Mouse (Mus musculus): ENCODE results near the gene Abhd17c. TPM values are rescaled to one million over a fixed set of nuclear protein-coding genes. Genes with fewer than 3 reads are reported as not detected.

Gene Abhd17c
- polyA plus RNA-seq, 1 experiment from 2014 or later, result 34.1 TPM

GRCm38 (mm10) chr7:84115385-84115784 lies 36.3 kb downstream of the Abhd17c start:
- Histone ChIP-seq H3K9ac (no peak overlapping the region), H3K4me2 (no peak overlapping the region), H3K9me3 (no peaks in the 10 kb centered on the region), H3K36me3 (peaks cover 2% of the 10 kb centered on the region; the same call in 1 of the 2 replicates), H3K4me1 (peaks cover 13% of the 10 kb centered on the region), H3K27ac (no peak overlapping the region), H3K4me3 (no peak overlapping the region), H3K27me3 (no peaks in the 10 kb centered on the region)
- 65% methylated on average over 2 of the region's 2 CpGs for WGBS
- no peak for ATAC-seq (ENCODE audit: insufficient number of reproducible peaks, low FRiP score, low TSS enrichment, low read depth)

- peaks cover 7% of the 10 kb centered on the region; the same call in 1 of the 2 replicates for H3K36me3 ChIP-seq
- no peak for ATAC-seq (ENCODE audit: insufficient number of reproducible peaks, low FRiP score, low TSS enrichment, low read depth)
- H3K27me3 ChIP-seq, result no peaks in the 10 kb centered on the region
- no peak overlapping the region for H3K9ac ChIP-seq
- WGBS, result 50% methylated on average over 3 of the region's 3 CpGs
- peaks cover 11% of the 10 kb centered on the region for H3K4me1 ChIP-seq
- H3K9me3 ChIP-seq, result no peaks in the 10 kb centered on the region
- H3K27ac ChIP-seq, result no peak overlapping the region
- H3K4me2 ChIP-seq, result no peak overlapping the region
- H3K4me3 ChIP-seq, result no peak overlapping the region
Observed at GRCm38 (mm10) chr7:84114775-84115174, 36.9 kb downstream of the Abhd17c start.

DNA sequence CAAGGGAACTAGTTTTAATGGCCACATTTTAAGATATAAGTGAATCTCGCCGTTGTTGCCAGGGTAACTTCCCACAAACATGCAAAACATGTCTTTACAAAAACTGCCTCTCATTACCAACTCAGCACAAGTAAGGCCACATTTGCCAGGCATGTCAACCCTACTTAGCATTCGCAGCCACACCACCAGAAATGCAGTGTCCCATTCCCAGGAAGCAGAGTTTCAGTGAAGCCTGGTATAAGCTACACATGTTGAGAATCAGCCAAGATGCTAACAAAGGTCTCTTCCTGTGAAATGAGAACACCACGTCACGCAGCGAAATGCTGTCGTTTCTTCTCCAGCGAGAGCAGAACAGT lies 38.7 kb downstream of the Abhd17c start:
- Histone ChIP-seq H3K4me3 (no peak overlapping the region), H3K27ac (no peak overlapping the region), H3K9me3 (no peaks in the 10 kb centered on the region), H3K9ac (no peak overlapping the region), H3K4me2 (no peak overlapping the region), H3K4me1 (peaks cover 8% of the 10 kb centered on the region), H3K36me3 (peaks cover 17% of the 10 kb centered on the region), H3K27me3 (no peaks in the 10 kb centered on the region)
- 78% methylated on average over 8 of the region's 8 CpGs for WGBS
- ATAC-seq (ENCODE audit: insufficient number of reproducible peaks, low FRiP score, low TSS enrichment, low read depth), result no peak

DNA sequence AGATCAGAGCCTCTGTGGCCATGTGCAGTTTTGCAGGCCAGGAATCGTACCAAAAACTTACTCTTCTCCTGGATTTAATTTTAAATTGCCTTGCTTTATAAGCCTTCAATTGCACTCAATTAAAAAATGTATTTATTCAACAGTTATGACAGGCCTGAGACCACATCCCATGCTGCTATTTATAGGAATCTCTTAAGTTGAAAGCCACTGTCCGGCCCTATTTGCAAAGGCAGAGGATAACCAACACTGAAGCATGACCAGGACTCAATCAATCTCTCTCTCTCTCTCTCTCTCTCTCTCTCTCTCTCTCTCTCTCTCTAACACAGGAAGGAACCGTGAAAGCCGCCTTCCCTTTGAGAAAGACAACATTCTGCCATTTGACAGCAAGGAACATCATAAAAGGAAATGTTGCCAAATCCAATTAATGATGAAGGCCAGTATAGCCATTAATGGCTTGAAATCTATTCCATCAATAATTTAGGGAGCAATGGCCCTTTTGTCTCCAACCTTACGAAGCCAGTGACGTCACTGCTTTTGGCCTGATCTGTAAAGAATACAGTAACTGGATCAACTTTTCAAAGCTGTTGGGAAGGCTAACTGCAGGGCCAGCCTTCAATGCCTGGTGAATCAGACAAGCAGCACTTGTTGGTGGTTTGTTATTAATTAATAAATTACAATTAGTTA lies 39.2 kb downstream of the Abhd17c start:
- no peak overlapping the region for H3K9ac ChIP-seq
- 75% methylated on average over 6 of the region's 6 CpGs for WGBS

DNA sequence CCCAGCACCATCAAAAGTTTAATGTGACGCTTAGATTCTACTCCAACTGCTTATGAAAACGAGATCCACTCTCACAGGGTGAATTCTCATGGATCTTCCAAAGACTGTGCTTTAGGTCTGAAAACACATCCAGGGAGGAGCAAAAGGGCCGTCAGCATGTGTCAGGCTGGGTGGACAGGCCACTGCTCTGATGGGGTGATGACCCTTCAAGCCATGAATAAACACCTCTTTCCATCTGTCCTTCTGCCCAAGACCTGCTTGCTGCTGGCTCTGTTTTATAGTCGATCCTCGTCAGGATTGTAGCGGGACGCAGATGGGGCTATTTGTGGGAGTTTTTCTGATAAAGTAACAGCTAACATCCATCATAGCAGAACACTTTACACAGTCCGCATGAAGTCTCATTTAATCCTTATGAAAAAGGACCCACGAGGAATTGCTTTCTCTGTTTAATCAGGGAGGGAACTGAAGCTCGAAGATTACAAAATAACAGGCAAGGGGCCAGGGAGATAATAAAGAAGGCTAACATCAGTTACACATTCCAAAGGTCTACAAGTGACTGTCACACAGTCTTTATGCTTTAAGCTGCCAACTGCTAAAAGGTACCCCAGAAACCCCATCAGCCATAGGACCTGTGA lies 39.9 kb downstream of the Abhd17c start:
- no peak overlapping the region for H3K27ac ChIP-seq
- WGBS, result 66% methylated on average over 10 of the region's 10 CpGs
- no peaks in the 10 kb centered on the region for H3K9me3 ChIP-seq
- no peak overlapping the region for H3K9ac ChIP-seq
- no peak for ATAC-seq (ENCODE audit: insufficient number of reproducible peaks, low FRiP score, low TSS enrichment, low read depth)
- peaks cover 2% of the 10 kb centered on the region; the same call in 1 of the 2 replicates for H3K4me1 ChIP-seq
- H3K27me3 ChIP-seq, result no peaks in the 10 kb centered on the region
- H3K36me3 ChIP-seq, result peaks cover 17% of the 10 kb centered on the region
- no peak overlapping the region for H3K4me2 ChIP-seq
- H3K4me3 ChIP-seq, result no peak overlapping the region

More for the DNA sequence above, 39.2 kb downstream of the Abhd17c start:
- H3K4me3 ChIP-seq, result no peak overlapping the region
- peaks cover 4% of the 10 kb centered on the region for H3K4me1 ChIP-seq
- H3K27ac ChIP-seq, result no peak overlapping the region
- H3K4me2 ChIP-seq, result no peak overlapping the region
- ATAC-seq (ENCODE audit: insufficient number of reproducible peaks, low FRiP score, low TSS enrichment, low read depth), result no peak
- no peaks in the 10 kb centered on the region for H3K9me3 ChIP-seq
- H3K27me3 ChIP-seq, result no peaks in the 10 kb centered on the region
- H3K36me3 ChIP-seq, result peaks cover 17% of the 10 kb centered on the region

DNA sequence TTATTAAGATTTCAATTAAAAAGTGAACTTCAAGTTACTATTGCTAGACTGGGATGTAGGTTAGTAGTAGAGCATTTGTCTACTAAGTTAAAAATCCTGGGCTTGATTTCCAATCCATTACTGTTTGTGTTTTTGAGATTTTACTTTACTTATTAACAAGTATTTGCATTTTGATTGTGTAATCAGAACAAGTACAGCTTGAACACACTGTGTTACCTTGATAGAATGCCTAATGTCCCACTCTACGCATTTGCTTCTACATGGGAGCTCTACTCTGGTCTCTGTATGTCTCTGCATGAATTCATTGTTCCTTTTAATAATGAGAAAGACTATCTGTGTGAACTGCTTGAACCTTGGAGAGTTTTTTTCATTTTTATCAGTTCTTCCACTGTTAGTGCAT lies 44.8 kb downstream of the Abhd17c start:
- no peak overlapping the region for H3K27ac ChIP-seq
- peaks cover 17% of the 10 kb centered on the region for H3K36me3 ChIP-seq
- no peak overlapping the region for H3K4me2 ChIP-seq
- no peak for ATAC-seq (ENCODE audit: insufficient number of reproducible peaks, low FRiP score, low TSS enrichment, low read depth)
- H3K4me3 ChIP-seq, result no peak overlapping the region
- no peaks in the 10 kb centered on the region for H3K9me3 ChIP-seq
- WGBS, result 96% methylated on average over 1 of the region's 1 CpGs
- no peaks in the 10 kb centered on the region for H3K4me1 ChIP-seq
- H3K27me3 ChIP-seq, result no peaks in the 10 kb centered on the region
- no peak overlapping the region for H3K9ac ChIP-seq

- Histone ChIP-seq H3K9ac (no peak overlapping the region), H3K4me2 (no peak overlapping the region), H3K4me3 (no peak overlapping the region), H3K27me3 (no peaks in the 10 kb centered on the region), H3K36me3 (no peaks in the 10 kb centered on the region), H3K27ac (no peak overlapping the region), H3K9me3 (no peaks in the 10 kb centered on the region), H3K4me1 (no peaks in the 10 kb centered on the region)
- 91% methylated on average over 1 of the region's 1 CpGs for WGBS
- no peak for ATAC-seq (ENCODE audit: insufficient number of reproducible peaks, low FRiP score, low TSS enrichment, low read depth)
Observed at GRCm38 (mm10) chr7:84102589-84102988, 49.1 kb downstream of the Abhd17c start.

GRCm38 (mm10) chr7:84100672-84101071 lies 51.0 kb downstream of the Abhd17c start:
- Histone ChIP-seq H3K36me3 (no peaks in the 10 kb centered on the region), H3K4me3 (no peak overlapping the region), H3K27me3 (no peaks in the 10 kb centered on the region), H3K9me3 (no peaks in the 10 kb centered on the region), H3K4me2 (no peak overlapping the region), H3K4me1 (no peaks in the 10 kb centered on the region), H3K9ac (no peak overlapping the region), H3K27ac (no peak overlapping the region)
- WGBS, result 71% methylated on average over 3 of the region's 3 CpGs
- no peak for ATAC-seq (ENCODE audit: insufficient number of reproducible peaks, low FRiP score, low TSS enrichment, low read depth)

- Histone ChIP-seq H3K9me3 (no peaks in the 10 kb centered on the region), H3K4me1 (no peaks in the 10 kb centered on the region), H3K36me3 (no peaks in the 10 kb centered on the region), H3K4me3 (no peak overlapping the region), H3K27me3 (no peaks in the 10 kb centered on the region), H3K4me2 (no peak overlapping the region), H3K27ac (no peak overlapping the region), H3K9ac (no peak overlapping the region)
- WGBS, result 79% methylated on average over 1 of the region's 1 CpGs
- no peak for ATAC-seq (ENCODE audit: insufficient number of reproducible peaks, low FRiP score, low TSS enrichment, low read depth)
Observed at GRCm38 (mm10) chr7:84098098-84098497, 53.6 kb downstream of the Abhd17c start.

DNA sequence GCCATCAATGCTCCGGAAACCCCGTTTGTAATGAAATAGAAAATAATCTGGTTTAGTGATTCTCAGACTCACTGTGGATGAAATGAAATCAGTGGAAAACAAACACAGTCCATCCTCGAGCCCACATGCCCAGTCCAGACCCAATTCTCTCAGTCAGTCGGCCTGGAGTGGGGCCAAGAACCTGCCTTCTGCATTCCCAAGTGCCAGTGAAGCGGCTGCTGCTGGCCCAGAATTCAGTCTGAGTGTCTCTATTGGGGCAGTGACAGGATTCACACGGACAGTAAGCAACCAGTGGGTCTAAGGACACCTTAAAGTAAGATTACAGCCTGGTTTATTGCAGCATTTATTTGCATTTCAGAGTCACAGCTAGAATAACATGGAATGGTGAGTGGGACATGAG lies 55.2 kb downstream of the Abhd17c start:
- no peaks in the 10 kb centered on the region for H3K9me3 ChIP-seq
- H3K27me3 ChIP-seq, result no peaks in the 10 kb centered on the region
- no peak overlapping the region for H3K4me2 ChIP-seq
- no peaks in the 10 kb centered on the region for H3K4me1 ChIP-seq
- 65% methylated on average over 6 of the region's 6 CpGs for WGBS
- H3K9ac ChIP-seq, result no peak overlapping the region
- H3K27ac ChIP-seq, result no peak overlapping the region
- ATAC-seq (ENCODE audit: insufficient number of reproducible peaks, low FRiP score, low TSS enrichment, low read depth), result no peak
- no peak overlapping the region for H3K4me3 ChIP-seq
- H3K36me3 ChIP-seq, result no peaks in the 10 kb centered on the region

- WGBS, result 42% methylated on average over 4 of the region's 4 CpGs
- H3K27me3 ChIP-seq, result peaks cover 26% of the 10 kb centered on the region
- H3K9me3 ChIP-seq, result no peaks in the 10 kb centered on the region
- peaks cover 8% of the 10 kb centered on the region for H3K4me1 ChIP-seq
- H3K4me2 ChIP-seq, result no peak overlapping the region
- no peak for ATAC-seq (ENCODE audit: insufficient number of reproducible peaks, low FRiP score, low TSS enrichment, low read depth)
- no peaks in the 10 kb centered on the region for H3K36me3 ChIP-seq
- H3K9ac ChIP-seq, result no peak overlapping the region
- H3K4me3 ChIP-seq, result no peak overlapping the region
- no peak overlapping the region for H3K27ac ChIP-seq
Observed at GRCm38 (mm10) chr7:84090793-84091192, 60.9 kb downstream of the Abhd17c start.

- no peak for ATAC-seq (ENCODE audit: insufficient number of reproducible peaks, low FRiP score, low TSS enrichment, low read depth)
- H3K4me2 ChIP-seq, result no peak overlapping the region
- peaks cover 36% of the 10 kb centered on the region for H3K27me3 ChIP-seq
- no peaks in the 10 kb centered on the region for H3K9me3 ChIP-seq
- WGBS, result 8% methylated on average over 1 of the region's 1 CpGs
- H3K4me3 ChIP-seq, result no peak overlapping the region
- H3K27ac ChIP-seq, result no peak overlapping the region
- H3K36me3 ChIP-seq, result no peaks in the 10 kb centered on the region
- H3K9ac ChIP-seq, result no peak overlapping the region
- peaks cover 17% of the 10 kb centered on the region for H3K4me1 ChIP-seq
Observed at GRCm38 (mm10) chr7:84089777-84090176, 61.9 kb downstream of the Abhd17c start.
